Mouse (Mus musculus) liver, embryonic 14 days (tissue): ENCODE results near the gene Pard6b. TPM values are rescaled to one million over a fixed set of nuclear protein-coding genes. Genes with fewer than 3 reads are reported as not detected.

ENCODE experiments used
- polyA plus RNA-seq: library from polyadenylated mRNA; depleted of rRNA; stranded (reverse); fragments of >200 nt; gene quantifications from 2 replicates; pipeline ENCODE4 v1.2.3, GENCODE M21; 2012; rRNA removed

Pard6b gene
- polyA plus RNA-seq = 2.1 and 2.2 TPM in 2 replicates

GRCm38 (mm10) chr2:168080431-168081246, at the start of gene Pard6b:
Pard6b (plus strand) TSS chr2:168081004.

Other genes starting within 250 kb of the Pard6b start
- 9.3 and 11.0 TPM in 2 replicates for gene Ptpn1, start 148.9 kb upstream of the Pard6b start, polyA plus RNA-seq
- 2.5 and 2.6 TPM in 2 replicates for gene Ripor3, start 70.4 kb upstream of the Pard6b start, polyA plus RNA-seq
- gene Adnp, start 126.1 kb downstream of the Pard6b start, polyA plus RNA-seq = 6.2 and 7.2 TPM in 2 replicates
- gene Gm20716, start 149.4 kb downstream of the Pard6b start, polyA plus RNA-seq = 9.5 and 11.4 TPM in 2 replicates
- 4.7 and 4.9 TPM in 2 replicates for gene Dpm1, start 149.6 kb downstream of the Pard6b start, polyA plus RNA-seq
- gene Mocs3, start 149.6 kb downstream of the Pard6b start, polyA plus RNA-seq = 3.3 and 4.1 TPM in 2 replicates
- gene Kcng1, start 200.7 kb downstream of the Pard6b start, polyA plus RNA-seq = 0.05 and 0.08 TPM in 2 replicates